Mouse (Mus musculus): ENCODE measurements around the gene Cir1.

Gene Cir1

GRCm38 (mm10) chr2:73312152-73313116 lies at the start of gene Cir1, which contains the start of gene Scrn3:
TSS of gene Cir1 (minus strand) at chr2:73312701.
TSS of gene Scrn3 (plus strand) at chr2:73312601.
- peak; percentile 92 for DNase-seq

DNA sequence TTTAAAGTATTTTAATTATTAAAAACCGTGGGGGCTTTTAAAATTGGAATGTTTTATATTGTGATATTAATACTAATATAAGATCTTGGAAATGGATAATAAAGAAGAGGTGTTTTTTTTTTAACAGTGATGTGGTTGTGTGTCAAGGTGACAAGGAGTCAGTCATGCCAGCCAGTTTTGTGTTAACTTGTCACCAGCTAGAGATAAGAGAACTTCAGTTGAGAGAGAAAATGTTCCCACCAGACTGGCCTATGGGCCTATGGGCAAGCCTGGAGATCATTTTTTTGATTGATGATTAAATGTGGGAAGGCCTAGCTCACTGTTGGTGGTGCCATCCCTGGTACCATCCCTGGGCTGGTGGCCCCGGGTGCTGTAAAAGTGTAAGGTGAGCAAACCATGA lies 48.0 kb upstream of the Cir1 start:
- DNase-seq, result no peak

DNA sequence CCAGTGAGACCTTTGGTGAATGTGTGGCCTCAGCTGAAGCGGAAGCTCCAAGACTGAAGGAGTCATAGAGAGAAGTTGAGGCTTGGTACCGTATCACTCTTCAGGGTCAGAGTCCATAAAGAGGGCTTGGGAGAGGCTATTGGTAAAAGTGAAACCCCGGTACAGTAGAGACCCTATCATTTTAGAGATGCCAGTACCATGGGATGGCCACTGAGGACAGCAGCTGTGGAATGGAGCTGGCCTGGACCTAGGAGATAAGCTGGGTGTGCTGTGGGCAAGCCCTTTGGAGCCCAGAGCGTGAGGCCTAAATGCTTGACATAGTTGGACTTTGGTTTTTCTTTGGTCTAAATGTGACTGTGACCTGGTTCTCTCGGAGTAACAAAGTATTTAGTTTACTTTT lies 47.4 kb upstream of the Cir1 start:
- DNase-seq, result no peak

GRCm38 (mm10) chr2:73357004-73357403 lies 44.5 kb upstream of the Cir1 start:
- DNase-seq, result no peak

- DNase-seq, result peak; percentile 31
Measured at GRCm38 (mm10) chr2:73351927-73352374, 39.5 kb upstream of the Cir1 start.

- DNase-seq, result no peak
Measured at GRCm38 (mm10) chr2:73351496-73351895, 39.0 kb upstream of the Cir1 start.

- DNase-seq, result no peak
Measured at GRCm38 (mm10) chr2:73348221-73348620, 35.7 kb upstream of the Cir1 start.

DNA sequence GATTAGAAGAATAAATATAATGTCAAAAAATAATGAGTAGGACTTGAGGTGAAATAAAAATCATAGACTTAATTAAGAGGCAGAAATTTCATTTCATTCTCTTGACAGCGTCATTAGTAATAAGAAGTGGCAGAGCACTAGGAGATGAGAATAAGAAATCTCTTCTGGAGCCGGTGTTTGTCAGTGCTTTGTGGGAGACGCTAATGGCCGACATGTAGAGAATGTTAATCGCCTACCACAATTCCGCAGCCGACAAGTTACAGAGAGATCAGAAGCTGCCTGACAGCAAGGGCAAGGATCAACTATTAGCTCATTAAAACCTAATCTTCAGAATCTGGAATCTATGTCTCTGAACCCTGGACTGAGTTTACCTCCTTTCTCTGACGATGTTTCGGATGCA lies 35.3 kb upstream of the Cir1 start:
- no peak for DNase-seq

DNA sequence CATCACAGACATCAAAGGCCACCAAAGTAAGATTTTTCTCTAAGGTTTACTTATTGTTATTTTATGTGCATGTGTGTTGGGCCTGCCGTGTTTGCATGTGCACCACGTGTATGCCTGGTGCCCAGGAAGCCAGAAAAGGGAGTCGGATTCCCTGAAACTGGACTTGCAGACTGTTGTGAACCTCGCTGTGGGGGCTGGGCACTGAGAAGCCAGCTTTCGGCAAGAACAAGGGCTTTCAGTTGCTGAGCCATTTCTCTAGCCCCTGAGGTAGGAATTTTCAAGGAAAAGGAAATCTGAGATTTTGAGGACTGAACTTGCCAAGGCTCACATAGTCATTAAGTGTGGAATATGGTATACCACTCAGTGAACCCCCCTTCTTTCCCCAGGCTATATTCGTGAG lies 34.6 kb upstream of the Cir1 start:
- no peak for DNase-seq

GRCm38 (mm10) chr2:73346345-73347086 lies 34.0 kb upstream of the Cir1 start:
- no peak for DNase-seq

GRCm38 (mm10) chr2:73345204-73345603 lies 32.7 kb upstream of the Cir1 start:
- no peak for DNase-seq

DNA sequence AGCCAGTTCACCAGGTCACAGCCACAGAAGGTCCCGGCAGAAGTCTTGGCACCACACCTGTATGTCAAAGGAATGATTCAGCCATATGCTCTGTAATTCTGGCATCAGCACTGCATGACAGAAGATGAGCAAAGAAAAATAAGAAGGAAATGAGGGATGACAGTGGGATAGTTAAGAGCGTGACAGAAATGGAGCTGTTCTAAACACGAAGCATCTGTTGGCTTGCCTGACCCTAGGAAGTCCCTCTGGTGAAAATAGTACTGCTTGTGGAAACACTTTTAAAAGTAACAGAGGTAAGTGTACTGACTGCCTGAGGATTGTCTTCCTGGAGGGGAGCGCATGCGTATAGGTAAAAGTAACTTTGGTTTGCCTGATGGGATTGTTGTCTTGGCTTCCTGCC lies 31.2 kb upstream of the Cir1 start:
- no peak for DNase-seq

GRCm38 (mm10) chr2:73338415-73338814 lies 25.9 kb upstream of the Cir1 start:
- no peak for DNase-seq

DNA sequence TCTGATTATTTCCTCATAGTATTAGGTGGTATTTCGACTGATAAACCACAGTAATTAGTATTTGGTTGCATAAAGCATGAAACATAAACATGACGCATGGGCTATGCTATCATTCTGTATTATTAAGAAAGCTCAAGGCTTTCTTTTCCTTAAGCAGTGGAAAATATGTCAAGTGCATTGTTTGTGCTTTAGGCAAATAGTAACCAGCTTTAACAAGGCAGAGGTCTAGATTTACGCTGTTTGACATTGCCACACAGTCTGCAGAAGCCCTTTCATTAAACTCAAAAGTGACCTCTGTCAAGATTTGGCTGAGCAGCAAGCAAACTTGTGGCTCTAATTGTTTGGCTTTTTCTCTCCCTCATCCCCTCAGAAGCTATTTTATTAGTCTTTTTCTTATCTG lies 23.4 kb upstream of the Cir1 start:
- no peak for DNase-seq

DNA sequence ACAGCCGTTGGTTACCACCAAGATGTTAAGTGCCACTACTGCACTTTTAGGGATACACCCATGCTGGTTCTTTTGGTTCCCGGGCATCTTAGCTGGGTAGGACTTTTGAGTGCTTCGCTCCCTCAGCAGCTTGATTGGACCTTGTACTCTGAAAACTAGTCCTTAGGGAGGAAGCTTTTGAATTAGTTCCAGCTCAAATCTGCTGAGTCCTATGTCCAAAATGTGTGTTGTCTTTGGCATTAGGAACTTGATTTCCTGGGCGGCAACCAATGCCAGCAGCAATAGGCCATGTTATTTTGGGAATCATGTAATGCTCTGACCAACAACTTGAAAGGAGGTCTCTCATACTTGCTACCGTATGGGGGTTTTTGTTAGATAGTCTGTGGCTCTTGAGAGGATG lies 13.4 kb upstream of the Cir1 start:
- DNase-seq, result no peak

- DNase-seq, result no peak
Measured at GRCm38 (mm10) chr2:73322991-73323390, 10.5 kb upstream of the Cir1 start.

DNA sequence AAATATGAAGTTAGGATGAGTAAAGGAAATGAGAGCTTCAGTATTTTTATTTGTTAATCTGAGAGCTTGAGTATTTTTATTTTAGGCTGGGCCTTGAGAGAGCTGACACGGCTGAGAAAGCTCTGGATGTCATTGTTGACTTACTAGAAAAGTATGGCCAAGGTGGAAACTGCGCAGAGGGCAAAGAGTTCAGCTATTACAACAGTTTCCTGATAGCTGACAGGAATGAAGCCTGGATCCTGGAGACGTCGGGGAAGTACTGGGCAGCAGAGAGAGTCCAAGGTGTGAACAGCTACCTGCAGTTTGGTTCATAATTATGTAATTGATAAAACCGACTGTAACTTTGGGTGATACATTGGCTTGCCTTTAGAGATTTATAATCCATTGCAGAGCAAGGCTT lies 6.7 kb upstream of the Cir1 start:
- no peak for DNase-seq

- no peak for DNase-seq
Measured at GRCm38 (mm10) chr2:73317426-73317825, 4.9 kb upstream of the Cir1 start.

DNA sequence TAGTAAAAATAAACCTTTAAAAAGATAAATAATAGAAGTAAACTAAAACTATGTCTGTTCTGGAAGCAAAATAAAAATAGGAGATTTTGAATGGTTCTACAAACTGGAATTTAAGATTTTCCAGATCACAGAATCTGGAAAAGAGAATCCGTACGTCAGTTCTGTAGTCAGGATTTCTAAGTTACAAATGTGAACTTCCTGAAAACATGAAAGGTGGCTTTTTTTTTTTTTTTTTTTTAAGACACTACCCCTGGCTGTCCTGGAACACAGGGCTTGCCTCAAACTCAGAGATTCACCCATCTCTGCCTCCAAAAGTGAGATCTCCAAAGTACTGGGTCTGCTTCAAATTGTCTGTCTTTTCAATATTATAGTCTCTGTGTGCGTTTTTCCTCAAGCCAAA lies 1.8 kb upstream of the Cir1 start:
- no peak for DNase-seq

DNA sequence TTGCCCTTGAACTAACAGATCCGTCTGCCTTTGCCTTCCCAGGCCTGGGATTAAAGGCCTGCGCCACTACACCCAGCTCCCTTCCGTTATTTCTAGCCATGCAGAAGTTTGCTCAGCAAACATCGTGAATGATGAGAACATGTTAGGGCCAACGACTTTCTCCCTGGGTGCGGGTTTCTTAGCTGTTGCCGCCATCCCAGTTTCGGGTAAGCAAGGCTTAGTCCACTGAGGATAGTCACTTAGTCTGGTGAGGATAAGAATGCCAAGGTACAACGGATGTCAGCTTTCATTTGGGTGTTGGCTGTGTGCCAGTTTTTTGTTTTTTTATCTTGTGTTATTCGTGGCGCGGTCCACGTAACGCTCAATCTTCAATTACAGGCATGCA lies 608 bp upstream of the Cir1 start:
- DNase-seq, result peak; percentile 56

- DNase-seq, result no peak
Measured at GRCm38 (mm10) chr2:73306006-73306405, 6.5 kb downstream of the Cir1 start.

GRCm38 (mm10) chr2:73304506-73304905 lies 8.0 kb downstream of the Cir1 start:
- DNase-seq, result no peak

DNA sequence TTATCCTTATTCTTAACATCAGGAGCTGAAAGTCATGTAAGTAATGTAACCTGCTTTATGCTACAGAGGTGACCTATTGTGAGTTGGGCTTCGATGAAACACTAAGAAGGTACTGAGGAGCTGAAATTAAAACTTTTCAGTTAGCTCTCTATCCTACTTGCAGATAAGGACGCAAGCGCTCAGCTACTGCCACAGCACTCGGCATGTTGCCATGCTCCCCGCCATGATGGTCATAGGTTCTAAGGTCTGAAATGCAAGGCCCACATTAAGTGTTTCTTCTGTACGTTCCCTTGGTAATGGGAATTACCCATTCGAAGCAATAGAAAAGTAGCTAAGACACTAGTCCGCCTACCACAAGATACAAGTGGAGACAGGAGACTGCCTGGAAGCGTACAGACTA lies 9.8 kb downstream of the Cir1 start:
- DNase-seq, result no peak

- no peak for DNase-seq
Measured at GRCm38 (mm10) chr2:73301979-73302378, 10.5 kb downstream of the Cir1 start.
